Mouse (Mus musculus): Measurements from ENCODE around the gene Abhd10. TPM values are rescaled to one million over a fixed set of nuclear protein-coding genes. Genes with fewer than 3 reads are reported as not detected.

Abhd10 gene
- polyA plus RNA-seq, 1 experiment = 37.3 TPM

DNA sequence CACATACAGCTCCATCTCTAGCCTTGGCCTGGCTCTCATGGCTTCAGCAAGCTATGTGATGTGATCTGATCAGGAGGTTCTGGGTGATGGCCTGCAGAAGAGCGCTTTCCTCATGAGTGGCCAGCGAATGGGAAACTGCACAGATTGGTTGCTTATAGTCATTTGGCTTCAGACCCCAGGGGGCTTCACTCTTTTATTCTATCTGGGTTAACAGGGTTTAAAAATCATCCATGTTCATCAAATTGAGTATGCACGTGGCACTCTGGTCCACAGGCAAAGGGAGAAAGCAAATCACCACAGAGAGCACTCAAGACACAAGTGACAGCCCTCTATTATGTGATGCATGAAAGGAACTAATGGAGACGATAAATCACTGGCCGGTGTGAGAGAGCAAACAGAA lies 29.5 kb downstream of the Abhd10 start:
- WGBS = 54% methylated on average over 5 of the region's 5 CpGs
- DNase-seq = no peak
- H3K27me3 ChIP-seq (ENCODE audit: control insufficient read depth, insufficient read depth, low read length) = no peaks in the 10 kb centered on the region
- no peak overlapping the region for H3K4me3 ChIP-seq (replicated peaks; ENCODE audit: insufficient read depth, low read depth, low read length)
- no peak overlapping the region for H3K27ac ChIP-seq (ENCODE audit: insufficient read depth, low read length)
- no peak for TF ChIP-seq CTCF (IDR thresholded peaks at IDR 0.05; ENCODE audit: borderline replicate concordance, insufficient read depth, low read depth, low read length)
- TF ChIP-seq POLR2A (IDR thresholded peaks at IDR 0.05; ENCODE audit: borderline replicate concordance, insufficient read depth, low read length) = no peak
- peaks cover 14% of the 10 kb centered on the region for H3K4me1 ChIP-seq (ENCODE audit: control insufficient read depth, insufficient read depth, low read length)

DNA sequence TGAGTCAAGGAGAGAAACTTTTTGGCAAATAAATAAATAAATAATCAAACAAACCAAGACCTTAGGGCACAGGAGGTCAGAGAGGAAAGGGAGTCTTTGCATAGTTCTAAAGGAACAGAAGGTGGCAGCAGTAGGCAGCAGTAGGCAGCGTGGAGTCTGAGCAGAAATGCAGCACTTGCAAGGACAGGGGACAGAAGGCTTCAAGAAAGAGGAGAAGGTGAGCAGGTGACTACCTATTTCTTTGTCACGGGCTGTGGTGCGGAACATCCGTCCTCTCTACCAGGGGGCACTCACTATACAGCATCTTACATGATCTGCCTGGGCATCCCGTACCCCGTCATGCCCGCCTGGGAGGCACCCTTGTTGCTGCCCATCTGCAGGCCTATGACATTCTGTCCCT lies 31.5 kb downstream of the Abhd10 start:
- Histone ChIP-seq H3K4me3 (replicated peaks; ENCODE audit: insufficient read depth, low read depth, low read length) (no peak overlapping the region), H3K4me1 (ENCODE audit: control insufficient read depth, insufficient read depth, low read length) (peaks cover 13% of the 10 kb centered on the region), H3K27me3 (ENCODE audit: control insufficient read depth, insufficient read depth, low read length) (no peaks in the 10 kb centered on the region), H3K27ac (ENCODE audit: insufficient read depth, low read length) (no peak overlapping the region)
- TF ChIP-seq POLR2A (IDR thresholded peaks at IDR 0.05; ENCODE audit: borderline replicate concordance, insufficient read depth, low read length) (no peak), CTCF (IDR thresholded peaks at IDR 0.05; ENCODE audit: borderline replicate concordance, insufficient read depth, low read depth, low read length) (peak; percentile 63; the same call in 1 of the 2 replicates)
- DNase-seq = peak; percentile 44 to 48
- WGBS = 52% methylated on average over 7 of the region's 7 CpGs

DNA sequence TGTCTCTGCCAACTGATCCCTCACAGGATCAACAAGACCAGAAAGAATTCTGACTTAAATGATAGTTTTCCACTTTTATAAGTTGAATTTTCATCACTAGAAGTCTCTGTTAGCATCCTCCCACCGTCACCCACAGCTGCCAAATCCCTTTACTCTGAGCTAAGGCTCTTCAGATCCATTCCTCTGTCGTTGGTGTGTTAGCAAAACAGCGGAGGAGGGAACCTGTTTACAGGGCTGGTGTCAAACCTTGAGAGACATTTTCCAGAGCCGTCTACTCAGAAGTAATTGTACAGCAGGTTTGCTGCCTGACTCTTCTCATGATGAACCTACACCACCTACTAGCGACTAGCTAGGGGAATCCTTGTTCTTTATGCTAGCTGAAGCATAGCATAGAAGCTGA lies 43.5 kb downstream of the Abhd10 start:
- TF ChIP-seq CTCF (IDR thresholded peaks at IDR 0.05; ENCODE audit: borderline replicate concordance, insufficient read depth, low read depth, low read length) = no peak
- TF ChIP-seq POLR2A (IDR thresholded peaks at IDR 0.05; ENCODE audit: borderline replicate concordance, insufficient read depth, low read length) = no peak
- 81% methylated on average over 5 of the region's 5 CpGs for WGBS
- Histone ChIP-seq H3K4me1 (ENCODE audit: control insufficient read depth, insufficient read depth, low read length) (peaks cover 13% of the 10 kb centered on the region), H3K27ac (ENCODE audit: insufficient read depth, low read length) (no peak overlapping the region), H3K27me3 (ENCODE audit: control insufficient read depth, insufficient read depth, low read length) (no peaks in the 10 kb centered on the region), H3K4me3 (replicated peaks; ENCODE audit: insufficient read depth, low read depth, low read length) (no peak overlapping the region)
- no peak for DNase-seq

DNA sequence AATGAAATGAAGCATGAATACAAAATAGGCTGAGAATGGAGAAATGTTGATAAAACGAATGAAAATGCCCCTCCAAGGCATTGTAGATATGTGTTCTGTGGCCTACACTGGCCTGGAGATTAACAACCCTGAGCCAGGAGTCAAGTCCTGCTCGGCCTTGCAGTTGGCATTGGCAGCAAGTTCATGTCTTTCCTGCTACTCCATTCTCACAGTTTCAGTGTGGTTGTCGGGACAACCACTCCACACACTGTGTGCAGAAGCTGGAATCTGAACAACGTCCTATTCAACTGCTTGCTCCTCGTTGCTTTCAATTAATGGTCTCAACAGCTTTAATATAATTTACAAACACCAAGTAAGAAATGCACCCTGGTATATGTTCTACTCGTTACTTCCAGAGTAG lies 44.8 kb downstream of the Abhd10 start:
- Histone ChIP-seq H3K27ac (ENCODE audit: insufficient read depth, low read length) (no peak overlapping the region), H3K27me3 (ENCODE audit: control insufficient read depth, insufficient read depth, low read length) (no peaks in the 10 kb centered on the region), H3K4me1 (ENCODE audit: control insufficient read depth, insufficient read depth, low read length) (peaks cover 13% of the 10 kb centered on the region), H3K4me3 (replicated peaks; ENCODE audit: insufficient read depth, low read depth, low read length) (no peak overlapping the region)
- DNase-seq = no peak
- 50% methylated on average over 6 of the region's 6 CpGs for WGBS
- TF ChIP-seq CTCF (IDR thresholded peaks at IDR 0.05; ENCODE audit: borderline replicate concordance, insufficient read depth, low read depth, low read length) (no peak), POLR2A (IDR thresholded peaks at IDR 0.05; ENCODE audit: borderline replicate concordance, insufficient read depth, low read length) (no peak)

DNA sequence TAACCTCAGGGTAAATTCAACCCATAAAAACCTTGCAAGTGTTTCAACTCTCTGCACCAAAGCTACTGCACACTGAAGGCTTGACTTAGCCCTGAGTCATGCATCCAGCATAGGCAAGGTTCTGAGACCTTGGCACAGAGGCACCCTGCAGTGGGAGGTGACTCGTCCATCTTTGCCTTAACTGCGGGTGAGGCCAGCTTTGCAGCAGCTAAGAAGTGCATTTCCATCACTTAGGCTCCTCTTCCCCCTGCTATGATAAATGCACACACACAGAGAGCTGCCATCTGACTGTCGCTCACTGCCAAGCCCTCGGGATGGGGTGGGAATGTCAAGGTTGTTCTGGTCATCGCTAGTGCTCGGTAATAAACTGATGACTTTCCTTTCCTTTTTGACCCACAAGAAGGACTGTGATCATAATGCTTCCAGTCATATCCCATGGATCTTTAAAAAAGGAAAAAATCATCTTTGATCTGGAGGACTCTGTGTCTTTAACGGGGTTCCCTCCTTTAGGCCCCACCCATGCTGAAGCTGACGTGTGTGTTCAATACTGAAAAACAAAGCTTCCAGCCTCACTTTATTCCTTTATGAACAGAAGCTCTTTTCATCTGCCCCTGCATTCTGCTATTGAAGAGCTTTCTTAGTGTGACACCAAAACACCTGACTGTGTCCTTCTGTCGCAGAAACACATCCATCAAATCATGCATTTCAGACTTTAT lies 47.2 kb downstream of the Abhd10 start:
- Histone ChIP-seq H3K27me3 (ENCODE audit: control insufficient read depth, insufficient read depth, low read length) (no peaks in the 10 kb centered on the region), H3K4me1 (ENCODE audit: control insufficient read depth, insufficient read depth, low read length) (peaks cover 13% of the 10 kb centered on the region), H3K4me3 (replicated peaks; ENCODE audit: insufficient read depth, low read depth, low read length) (no peak overlapping the region), H3K27ac (ENCODE audit: insufficient read depth, low read length) (peak overlapping the region; percentile 29)
- DNase-seq = peak; percentile 57 to 64
- TF ChIP-seq POLR2A (IDR thresholded peaks at IDR 0.05; ENCODE audit: borderline replicate concordance, insufficient read depth, low read length) = no peak
- 20% methylated on average over 9 of the region's 9 CpGs for WGBS

DNA sequence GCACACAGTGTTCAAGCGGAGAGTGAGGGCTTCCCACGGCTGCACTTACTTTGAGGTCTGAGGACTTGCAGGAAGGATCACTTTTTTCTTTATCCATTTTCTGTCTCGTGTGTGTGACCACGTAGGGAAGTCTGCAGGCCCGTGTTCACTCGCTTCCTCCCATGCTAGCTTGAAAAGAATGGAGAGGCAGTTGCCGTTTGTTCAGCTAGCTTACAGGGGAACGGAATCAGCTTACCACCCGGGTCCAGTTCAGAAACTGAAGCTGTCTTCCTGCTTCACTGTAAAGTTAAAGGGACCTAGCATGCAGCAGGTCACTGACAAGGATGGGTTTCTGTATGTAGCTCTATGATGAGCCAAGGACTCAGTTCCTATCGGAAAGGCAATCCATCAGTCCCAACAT lies 49.2 kb downstream of the Abhd10 start, which contains the start of gene Tmprss7:
Tmprss7 (minus strand) TSS at position 101 of the 400 bp plus-strand sequence.
- TF ChIP-seq POLR2A (IDR thresholded peaks at IDR 0.05; ENCODE audit: borderline replicate concordance, insufficient read depth, low read length) (no peak), CTCF (IDR thresholded peaks at IDR 0.05; ENCODE audit: borderline replicate concordance, insufficient read depth, low read depth, low read length) (no peak)
- DNase-seq = no peak
- no peaks in the 10 kb centered on the region for H3K27me3 ChIP-seq (ENCODE audit: control insufficient read depth, insufficient read depth, low read length)
- H3K4me1 ChIP-seq (ENCODE audit: control insufficient read depth, insufficient read depth, low read length) = peaks cover 13% of the 10 kb centered on the region
- no peak within 1 kb of the TSS for H3K27ac ChIP-seq (ENCODE audit: insufficient read depth, low read length)
- WGBS = 88% methylated on average over 10 of the region's 10 CpGs
- no peak within 1 kb of the TSS for H3K4me3 ChIP-seq (replicated peaks; ENCODE audit: insufficient read depth, low read depth, low read length)

DNA sequence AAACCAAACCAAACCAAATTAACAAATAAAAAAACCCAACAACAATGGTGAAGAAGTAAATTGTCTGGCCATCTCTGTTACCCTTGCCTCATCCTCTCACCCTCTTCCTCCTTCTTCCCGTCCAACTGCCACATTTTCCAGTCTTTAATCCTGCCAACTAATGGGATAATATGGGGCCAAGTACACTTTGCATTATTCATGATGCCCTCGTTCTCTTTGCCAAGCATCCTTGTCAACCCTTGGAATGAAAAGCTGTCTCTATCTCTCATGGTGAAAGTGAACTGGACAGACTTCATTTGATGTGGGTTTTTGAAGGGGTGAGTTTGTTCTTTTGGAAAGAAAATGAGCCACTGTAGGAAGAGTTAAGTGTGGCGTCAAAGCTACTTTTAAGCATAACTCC lies 49.9 kb downstream of the Abhd10 start:
- Histone ChIP-seq H3K4me1 (ENCODE audit: control insufficient read depth, insufficient read depth, low read length) (peaks cover 13% of the 10 kb centered on the region), H3K27me3 (ENCODE audit: control insufficient read depth, insufficient read depth, low read length) (no peaks in the 10 kb centered on the region), H3K4me3 (replicated peaks; ENCODE audit: insufficient read depth, low read depth, low read length) (no peak overlapping the region), H3K27ac (ENCODE audit: insufficient read depth, low read length) (no peak overlapping the region)
- 56% methylated on average over 3 of the region's 3 CpGs for whole genome bisulfite sequencing
- DNase-seq = no peak
- TF ChIP-seq CTCF (IDR thresholded peaks at IDR 0.05; ENCODE audit: borderline replicate concordance, insufficient read depth, low read depth, low read length) (no peak), POLR2A (IDR thresholded peaks at IDR 0.05; ENCODE audit: borderline replicate concordance, insufficient read depth, low read length) (no peak)

DNA sequence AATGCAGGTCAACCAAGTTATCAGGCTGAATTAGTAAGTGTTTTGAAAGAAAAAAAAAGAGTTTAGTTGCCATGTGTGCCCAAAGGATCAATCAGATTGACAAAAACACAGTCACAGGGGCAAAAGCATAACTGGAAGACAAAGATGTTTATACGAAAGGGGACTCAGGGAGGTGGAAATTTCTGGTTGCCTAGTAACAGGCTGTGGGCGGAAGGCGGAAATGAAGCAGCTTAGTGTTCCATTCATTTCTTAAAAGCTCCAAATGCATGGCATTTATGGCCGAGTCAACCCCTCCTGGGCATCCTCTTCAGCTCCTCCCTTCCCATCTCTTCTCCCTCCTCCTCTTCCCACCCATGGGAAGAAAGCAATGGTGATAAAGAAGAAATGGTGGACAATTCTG lies 52.6 kb downstream of the Abhd10 start:
- 61% methylated on average over 4 of the region's 4 CpGs for WGBS
- H3K27ac ChIP-seq (ENCODE audit: insufficient read depth, low read length) = no peak overlapping the region

More for the DNA sequence above, 52.6 kb downstream of the Abhd10 start:
- Histone ChIP-seq H3K4me3 (replicated peaks; ENCODE audit: insufficient read depth, low read depth, low read length) (no peak overlapping the region), H3K4me1 (ENCODE audit: control insufficient read depth, insufficient read depth, low read length) (peaks cover 20% of the 10 kb centered on the region), H3K27me3 (ENCODE audit: control insufficient read depth, insufficient read depth, low read length) (no peaks in the 10 kb centered on the region)
- DNase-seq = no peak
- TF ChIP-seq POLR2A (IDR thresholded peaks at IDR 0.05; ENCODE audit: borderline replicate concordance, insufficient read depth, low read length) (no peak), CTCF (IDR thresholded peaks at IDR 0.05; ENCODE audit: borderline replicate concordance, insufficient read depth, low read depth, low read length) (no peak)
